Mouse (Mus musculus): ENCODE measurements around the gene Mogs.

DNA sequence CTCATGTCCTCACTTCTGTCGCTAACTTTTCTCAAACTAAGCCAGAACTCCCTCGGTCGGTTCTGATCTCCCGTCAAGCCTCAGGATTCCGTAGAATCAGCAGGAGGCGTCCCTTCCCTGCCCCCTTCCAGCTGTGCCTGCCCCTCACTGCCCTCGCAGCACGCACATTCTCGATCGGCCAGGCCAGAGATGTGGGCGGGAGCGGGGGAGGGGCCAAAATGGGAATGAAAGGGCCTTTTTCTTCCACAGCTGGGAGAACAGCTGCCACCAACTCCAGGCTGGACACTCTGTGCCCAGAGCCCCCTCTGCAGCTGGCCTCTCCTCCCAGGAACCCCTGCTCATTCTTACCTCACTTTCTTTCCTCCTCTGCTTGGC lies 22.3 kb downstream of the Mogs start:
- TF ChIP-seq EP300 (IDR thresholded peaks at IDR 0.05; ENCODE audit: low read depth) = no peak
- TF ChIP-seq CTCF (IDR thresholded peaks at IDR 0.05; ENCODE audit: low read depth) = 0 out of 2 replicates have a peak, but pooled peaks have one; percentile 11

Data from heart, postnatal 0 days (tissue).